Comparison of ENCODE assay signal across 17 mouse cellular contexts in the genomic region with DNA sequence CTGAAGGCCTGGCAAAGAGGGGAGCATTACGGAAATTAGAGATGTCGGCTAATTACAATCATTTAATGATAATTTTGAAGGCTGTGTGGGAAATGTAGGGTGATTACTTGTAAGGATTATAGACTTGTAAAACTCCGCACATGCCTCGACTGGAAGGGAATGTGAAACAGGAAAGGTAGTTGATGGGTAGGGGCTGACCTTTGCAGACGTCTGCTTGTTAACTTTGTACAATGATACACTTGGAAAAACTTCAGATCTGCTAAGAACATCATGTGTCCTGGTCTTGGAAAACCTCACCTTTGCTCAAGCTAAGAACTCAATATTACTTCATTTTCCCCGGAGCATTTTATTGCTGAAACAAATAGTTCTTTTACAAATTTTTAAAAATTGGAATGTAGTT. TPM values are rescaled to one million over a fixed set of nuclear protein-coding genes. Genes with fewer than 3 reads are reported as not detected.
DNase-seq lines count a peak whose midpoint lies in the region.
"Had no signal": no experiment of that assay in that cellular context is flagged by ENCODE, and none has a peak within 500 bp of the region (broad histone marks: within the 10 kb centered on the region; RNA-seq: fewer than 3 reads in every experiment).

No protein-coding gene starts in this region.

- peak overlapping the region; percentile 88 for H3K27ac ChIP-seq in brown adipose tissue, adult 24 weeks (replicated peaks; ENCODE audit: low read depth, low read length)

- H3K4me1 ChIP-seq in brown adipose tissue, adult 24 weeks (ENCODE audit: control insufficient read depth, insufficient read depth, insufficient read length, low read length), result peaks cover 7% of the 10 kb centered on the region

- peak; percentile 97 for DNase-seq in fat pad, adult 2 months (ENCODE audit: extremely low read depth, low read depth, low spot score)
- DNase-seq in gonadal fat pad, adult 2 months (ENCODE audit: low read depth), result peak; percentile 85
- DNase-seq in kidney, adult 18-20 months, result no peak
- no peak for DNase-seq in spleen, postnatal 36 days (ENCODE audit: low spot score in 2 of 2)
- DNase-seq in cerebellum, adult 11 months, result no peak
- DNase-seq: adrenal gland, adult 2 months; adrenal gland, adult 8-10 months; adrenal gland, postnatal 10 days; adrenal gland, postnatal 14 days; adrenal gland, postnatal 25 days; adrenal gland, postnatal 36 days; B cell, adult 2 months; cerebellum, adult 11-12 months; cerebellum, adult 18-20 months; cerebellum, adult 2 months; cerebellum, adult 8-10 months had no signal

- no peak overlapping the region for H3K4me3 ChIP-seq in brown adipose tissue, adult 24 weeks (ENCODE audit: insufficient read depth, low read depth, low read length)

RNA-seq across cellular contexts. Expression of a gene that starts 10.4 kb away (rescaled TPM):
- polyA plus RNA-seq in brown adipose tissue, adult 24 weeks (2012; ENCODE audit: insufficient read depth, insufficient read length, missing spikeins), result 27.5 and 28.7 TPM in 2 replicates
- polyA plus RNA-seq in gonadal fat pad, adult 2 months (2012; rRNA removed), result 29.9 and 37.1 TPM in 2 replicates

Comparison
In these comparisons a context has a peak if more than half of its experiments do, and no peak if none do; other contexts are left out.
1. DNase-seq: peak in fat pad, adult 2 months (single experiment) and gonadal fat pad, adult 2 months (single experiment); none in kidney, adult 18-20 months (single experiment), spleen, postnatal 36 days (0 of 2) and cerebellum, adult 11 months (single experiment).